Mouse (Mus musculus): ENCODE data around the gene Pde3a. TPM values are rescaled to one million over a fixed set of nuclear protein-coding genes. Genes with fewer than 3 reads are reported as not detected.

Pde3a gene
- total RNA-seq, 2 experiments from 2014 or later = 5.7 TPM

DNA sequence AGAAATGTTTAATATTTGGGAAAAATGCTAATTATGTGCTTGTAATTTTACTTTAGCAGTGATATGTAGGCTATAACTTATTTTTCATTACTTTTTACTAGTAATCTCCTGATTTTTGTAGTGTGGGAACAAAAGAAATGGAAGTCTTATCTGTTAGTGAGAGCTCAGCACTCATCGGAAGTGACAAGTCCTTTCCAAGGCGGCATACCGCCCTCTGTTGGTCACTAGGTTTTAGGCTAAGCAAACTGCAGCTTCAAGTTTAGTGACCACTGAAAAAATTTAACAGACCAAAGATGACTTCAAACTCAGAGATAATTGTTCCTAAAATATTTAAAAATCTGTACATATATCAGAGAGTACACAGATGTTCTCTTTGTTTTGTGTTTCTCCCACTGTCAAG, 198.5 kb downstream of the Pde3a start:
- DNase-seq = peak; percentile 76
- intact Hi-C loops (cut with DNase I; ENCODE audit: low total_unique reads) = no loop called here

- intact Hi-C loops (cut with DNase I; ENCODE audit: low total_unique reads) = no loop called here
- no peak for DNase-seq
Measured at GRCm38 (mm10) chr6:141448886-141449285, 199.8 kb downstream of the Pde3a start.

- DNase-seq = no peak
- intact Hi-C loops (cut with DNase I; ENCODE audit: low total_unique reads) = loop anchor here (10.0 kb wide), 1 partner anchor 531 kb away; no protein-coding TSS in a partner anchor
Measured at GRCm38 (mm10) chr6:141455335-141455734, 206.3 kb downstream of the Pde3a start.

DNA sequence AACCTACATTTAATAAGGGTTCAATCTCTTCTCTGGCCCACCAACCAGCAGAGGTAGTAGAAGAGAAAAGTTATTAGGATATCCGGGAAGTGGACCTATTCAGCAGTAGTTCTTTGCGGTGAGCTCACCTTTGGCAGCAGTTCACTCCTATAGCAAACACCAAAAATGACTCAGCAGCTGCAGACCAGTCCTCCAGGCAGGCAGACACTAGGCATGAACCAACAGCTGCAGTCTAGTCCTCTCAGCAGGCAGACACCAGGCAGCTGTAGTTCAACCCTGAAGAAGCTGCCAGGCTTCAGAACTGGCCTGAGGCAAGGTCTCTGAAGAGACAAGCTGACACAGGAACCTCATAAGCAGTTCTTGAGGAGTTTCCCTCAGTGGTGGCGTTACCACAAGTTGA, 207.5 kb downstream of the Pde3a start:
- no peak for DNase-seq
- intact Hi-C loops (cut with DNase I; ENCODE audit: low total_unique reads) = loop anchor here (10.0 kb wide), 1 partner anchor 532 kb away; no protein-coding TSS in a partner anchor

DNA sequence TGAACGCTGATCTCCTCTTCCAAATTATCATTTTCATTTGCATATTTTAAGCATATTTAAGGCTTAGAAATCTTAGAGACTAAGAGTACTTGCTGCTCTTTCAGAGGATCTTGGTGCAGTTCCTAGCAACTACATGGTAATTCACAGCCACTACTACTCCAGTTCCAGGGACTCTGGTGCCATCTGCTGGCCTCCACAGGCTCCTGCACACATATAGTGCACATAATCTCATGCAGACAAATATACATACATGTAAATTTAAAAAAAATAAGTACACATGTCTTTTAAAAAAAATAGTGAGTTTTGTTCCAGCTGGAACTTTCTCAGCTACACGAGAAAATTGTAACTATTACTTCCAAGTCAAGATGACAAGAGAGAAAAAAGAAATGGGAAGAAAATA, 221.2 kb downstream of the Pde3a start:
- intact Hi-C loops (cut with DNase I; ENCODE audit: low total_unique reads) = no loop called here
- no peak for DNase-seq

DNA sequence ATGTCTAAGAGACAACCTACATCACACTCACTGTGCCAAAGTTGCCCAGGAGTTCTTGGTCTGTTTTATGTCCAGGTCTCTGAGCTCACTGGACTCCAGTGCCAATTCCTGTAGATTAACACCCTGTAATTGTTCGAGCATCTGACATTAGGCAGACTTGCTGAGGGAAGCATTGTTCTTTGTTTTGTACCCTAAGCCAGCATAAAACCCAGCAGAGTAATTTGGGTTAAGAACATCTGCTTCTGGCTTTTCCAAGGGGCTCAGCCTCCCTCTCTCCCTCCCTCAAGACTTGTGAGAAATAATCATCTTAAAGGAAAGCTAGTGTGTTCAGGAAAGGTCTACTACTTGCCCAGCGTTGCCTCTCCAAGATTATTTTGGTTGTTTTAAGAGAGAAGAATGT, 225.2 kb downstream of the Pde3a start:
- no peak for DNase-seq
- intact Hi-C loops (cut with DNase I; ENCODE audit: low total_unique reads) = no loop called here

DNA sequence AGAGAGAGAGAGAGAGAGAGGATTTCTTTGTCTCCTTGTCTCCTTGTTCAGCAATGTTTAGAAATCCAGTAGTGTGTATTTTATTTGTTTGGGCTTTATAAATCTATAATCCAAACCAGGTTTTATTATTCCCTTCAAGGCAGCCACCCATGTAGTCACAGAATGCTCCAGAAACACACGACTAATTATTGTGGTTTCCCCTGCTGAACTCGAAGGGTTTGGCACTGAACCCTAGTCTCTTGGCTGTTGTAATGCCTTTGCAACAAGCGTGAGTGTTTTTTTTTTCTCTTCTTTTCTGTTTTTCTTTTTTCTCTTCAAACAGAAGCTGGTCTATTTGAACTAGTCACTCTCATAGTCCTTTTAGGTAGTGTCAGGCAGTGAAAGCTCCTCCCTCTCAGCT, 225.6 kb downstream of the Pde3a start:
- intact Hi-C loops (cut with DNase I; ENCODE audit: low total_unique reads) = no loop called here
- peak; percentile 38 for DNase-seq

DNA sequence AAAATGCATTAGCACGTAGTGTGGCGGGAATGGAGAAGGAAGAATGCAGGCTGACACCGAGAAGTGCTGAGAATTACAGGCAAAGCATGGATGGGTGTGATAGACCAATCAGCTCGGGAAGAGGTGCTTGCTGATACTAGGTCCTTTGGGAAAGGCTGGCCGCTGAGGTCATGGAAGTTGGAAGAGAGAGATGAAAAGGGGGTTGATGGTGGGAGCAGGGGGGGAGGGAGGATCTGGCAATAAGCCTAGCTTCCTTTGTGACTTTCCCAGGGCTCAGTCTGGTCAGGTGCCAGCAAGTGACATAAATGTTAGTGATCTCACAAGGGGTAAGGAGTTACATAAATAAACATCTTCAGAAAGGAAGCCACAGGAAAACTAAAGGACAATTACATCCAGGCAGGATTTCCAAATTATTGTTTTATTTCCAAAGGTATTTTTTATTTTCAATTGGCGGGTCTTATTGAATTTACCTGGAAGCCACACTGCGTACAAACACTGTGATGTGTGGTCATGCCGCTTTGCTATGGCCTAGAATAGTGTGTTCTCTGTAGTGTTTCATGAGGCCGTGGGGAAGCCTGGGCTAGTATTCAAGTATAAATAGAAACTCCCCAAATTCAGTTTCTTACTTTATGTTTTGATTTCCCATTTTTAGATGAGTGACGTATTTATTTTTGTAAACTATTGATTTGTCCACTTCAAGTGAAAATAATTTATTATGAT, 236.4 kb downstream of the Pde3a start:
- DNase-seq = peak; percentile 26

GRCm38 (mm10) chr6:141487266-141487665, 238.2 kb downstream of the Pde3a start:
- no peak for DNase-seq
- intact Hi-C loops (cut with DNase I; ENCODE audit: low total_unique reads) = no loop called here

More for the DNA sequence above, 236.4 kb downstream of the Pde3a start:
- intact Hi-C loops (cut with DNase I; ENCODE audit: low total_unique reads) = no loop called here

DNA sequence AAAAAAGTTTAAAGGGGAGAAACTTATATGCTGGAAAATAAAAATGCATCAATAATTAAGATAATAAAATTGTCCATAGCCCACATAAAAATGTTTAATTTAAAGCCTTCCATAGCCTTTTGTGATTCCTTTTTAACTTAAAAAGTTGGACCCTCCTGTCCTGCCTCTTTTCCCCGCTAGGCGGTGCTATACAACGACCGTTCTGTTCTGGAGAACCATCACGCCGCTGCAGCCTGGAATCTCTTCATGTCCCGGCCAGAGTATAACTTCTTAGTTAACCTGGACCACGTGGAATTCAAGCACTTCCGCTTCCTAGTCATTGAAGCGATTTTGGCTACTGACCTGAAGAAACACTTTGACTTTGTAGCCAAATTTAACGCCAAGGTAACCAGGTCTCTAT, 239.6 kb downstream of the Pde3a start:
- intact Hi-C loops (cut with DNase I; ENCODE audit: low total_unique reads) = no loop called here
- peak; percentile 31 for DNase-seq

- intact Hi-C loops (cut with DNase I; ENCODE audit: low total_unique reads) = no loop called here
Measured at GRCm38 (mm10) chr6:141494909-141495308, 245.8 kb downstream of the Pde3a start.

GRCm38 (mm10) chr6:141495634-141496418, 246.8 kb downstream of the Pde3a start:
- intact Hi-C loops (cut with DNase I; ENCODE audit: low total_unique reads) = no loop called here
- DNase-seq = no peak

More at GRCm38 (mm10) chr6:141494909-141495308, 245.8 kb downstream of the Pde3a start:
- DNase-seq = no peak

- intact Hi-C loops (cut with DNase I; ENCODE audit: low total_unique reads) = no loop called here
- DNase-seq = no peak
Measured at GRCm38 (mm10) chr6:141499511-141499910, 250.4 kb downstream of the Pde3a start.

DNA sequence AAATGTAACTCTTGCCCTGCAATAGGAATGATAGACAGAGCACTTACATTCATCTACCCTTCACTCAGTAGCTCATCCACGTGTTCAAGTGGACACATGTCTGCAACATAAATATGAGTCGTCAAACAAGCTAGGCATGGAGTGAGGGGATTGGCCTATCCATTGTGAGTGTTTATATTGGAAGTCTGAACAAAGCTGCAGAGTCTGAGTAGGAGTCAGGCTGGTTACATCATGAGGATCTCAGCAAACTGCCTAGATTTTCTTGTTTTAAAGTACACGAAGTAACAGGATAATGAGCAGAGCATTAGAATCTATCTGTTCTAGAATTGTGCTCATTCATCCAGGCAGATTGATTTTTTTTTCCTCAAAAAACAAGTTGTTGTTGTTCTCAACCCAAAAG, 252.1 kb downstream of the Pde3a start:
- no peak for DNase-seq
- intact Hi-C loops (cut with DNase I; ENCODE audit: low total_unique reads) = no loop called here

GRCm38 (mm10) chr6:141522541-141522940, 273.5 kb downstream of the Pde3a start:
- intact Hi-C loops (cut with DNase I; ENCODE audit: low total_unique reads) = no loop called here
- DNase-seq = no peak

GRCm38 (mm10) chr6:141523747-141524640, 274.9 kb downstream of the Pde3a start, which contains the start of gene Slco1c1:
Slco1c1 (plus strand) TSS chr6:141524368.
- DNase-seq = no peak
- intact Hi-C loops (cut with DNase I; ENCODE audit: low total_unique reads) = no loop called here

DNA sequence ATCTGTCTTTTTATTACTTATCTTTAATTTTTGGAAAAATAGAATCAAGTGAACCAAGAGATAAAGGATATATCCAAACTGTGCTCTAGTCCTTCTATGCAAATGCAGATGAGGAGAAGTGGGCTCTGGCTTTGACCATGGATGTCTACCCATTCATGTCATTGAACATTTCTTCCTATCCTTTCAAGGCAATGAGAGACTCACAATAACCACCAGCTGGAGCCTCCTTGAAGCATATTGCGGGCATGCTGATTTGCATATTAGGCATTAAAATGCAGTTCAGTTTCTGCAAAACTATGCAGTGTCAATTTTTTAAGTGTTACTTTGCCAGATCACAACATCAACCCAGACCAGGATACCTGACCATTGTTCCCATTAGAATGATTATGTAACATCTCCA, 276.7 kb downstream of the Pde3a start:
- intact Hi-C loops (cut with DNase I; ENCODE audit: low total_unique reads) = no loop called here

DNA sequence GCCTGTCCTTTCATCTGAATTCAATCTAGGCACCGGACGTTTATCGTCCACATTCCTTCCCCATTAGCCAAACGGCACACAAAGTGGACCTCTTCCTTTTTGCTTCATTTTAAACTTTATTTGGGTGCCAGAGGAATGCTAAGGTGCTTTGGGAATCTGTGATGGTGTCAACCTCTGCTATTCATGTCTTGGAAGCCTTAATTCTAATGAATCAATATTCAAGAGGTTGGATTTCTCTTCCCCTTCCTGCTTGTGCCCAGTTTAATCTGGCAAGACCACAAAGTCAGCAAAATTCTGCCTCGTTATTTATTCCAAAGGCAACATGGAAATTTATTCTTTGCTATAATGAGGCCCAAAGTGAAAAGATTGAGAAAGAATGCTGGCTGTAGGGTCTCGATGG, 281.8 kb downstream of the Pde3a start:
- intact Hi-C loops (cut with DNase I; ENCODE audit: low total_unique reads) = no loop called here
- no peak for DNase-seq

More for the DNA sequence above, 276.7 kb downstream of the Pde3a start:
- no peak for DNase-seq

DNA sequence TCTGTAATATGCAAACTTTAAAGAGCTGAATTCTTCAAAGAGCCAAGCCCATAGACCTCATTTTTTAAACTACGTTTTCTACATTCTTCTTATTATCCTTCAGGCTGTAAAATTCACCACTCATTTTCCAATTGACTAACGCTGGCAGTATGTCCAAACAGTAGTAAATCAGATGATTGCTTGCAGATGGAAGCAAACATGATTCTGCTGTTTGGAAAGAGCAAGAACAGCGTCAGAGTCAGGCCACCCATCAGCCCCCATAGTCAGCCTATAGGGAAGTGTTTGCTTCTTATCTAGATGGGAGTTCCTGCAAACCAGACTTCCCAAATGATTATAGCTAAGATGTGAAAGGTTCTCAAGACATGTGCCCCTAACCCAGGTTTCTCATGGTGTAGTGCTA, 288.2 kb downstream of the Pde3a start:
- intact Hi-C loops (cut with DNase I; ENCODE audit: low total_unique reads) = no loop called here
- DNase-seq = no peak

GRCm38 (mm10) chr6:141541136-141541535, 292.1 kb downstream of the Pde3a start:
- intact Hi-C loops (cut with DNase I; ENCODE audit: low total_unique reads) = no loop called here
- DNase-seq = no peak
